Mouse (Mus musculus) regulatory T cell (primary cell): ENCODE data around the gene Acrbp.
"Not testable (repeated sequence)": the region's sequence is repeated elsewhere in the genome, so short reads cannot be mapped to it uniquely, and the experiment has no call there.

Experiments
- in situ Hi-C: fragments of 300-600 bp; cut with MboI, MseI; formaldehyde crosslinking; loops from one replicate; pipeline ENCODE4 v1.15.1; 2025; ENCODE audit warnings: high pct_unique_total_duplicates

The Acrbp gene

DNA sequence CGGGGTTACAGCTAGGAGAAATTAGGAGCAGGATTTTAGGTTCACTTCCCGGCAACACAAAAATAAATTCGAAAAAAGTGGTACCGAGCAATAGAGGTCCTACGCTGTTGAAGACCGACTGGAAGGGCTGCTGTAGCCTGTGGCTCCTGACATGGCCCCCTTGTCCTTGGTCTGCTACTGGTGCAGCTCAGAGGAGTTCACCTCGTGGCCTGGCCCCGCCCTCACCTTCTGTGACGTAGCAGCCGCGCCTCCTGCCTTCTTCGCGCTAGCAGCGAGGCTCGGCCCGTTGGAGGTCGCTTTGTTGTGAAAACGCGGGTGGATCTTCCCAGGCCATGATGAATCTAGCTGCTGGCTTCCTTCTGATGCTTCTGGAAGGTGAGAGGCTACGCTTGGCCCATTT lies at the start of gene Acrbp:
Acrbp (plus strand) TSS at position 12 of the 400 bp plus-strand sequence.
- in situ Hi-C loops: no loop called here

DNA sequence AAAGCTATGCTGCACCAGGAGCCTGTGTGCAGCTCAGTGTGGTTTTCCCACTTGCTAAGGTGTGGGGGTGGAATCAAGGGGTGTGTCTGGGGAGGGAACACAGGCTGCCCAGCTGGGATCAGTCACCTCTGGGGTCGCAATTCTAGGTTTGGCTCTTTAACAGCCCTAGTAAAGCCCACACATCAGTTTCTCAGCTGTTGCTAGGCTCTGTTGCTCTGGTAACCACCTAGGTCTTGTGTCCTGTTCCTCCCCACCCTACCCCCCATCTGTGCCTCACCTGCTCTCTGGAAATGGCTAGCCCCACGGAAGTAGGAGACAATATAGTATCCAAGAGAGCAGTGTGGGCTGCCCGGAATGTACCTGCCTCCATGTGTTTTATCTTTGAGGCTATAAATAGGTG lies 45.8 kb upstream of the Acrbp start:
- in situ Hi-C loops: no loop called here

- in situ Hi-C loops: no loop called here
Observed at GRCm38 (mm10) chr6:125005086-125005485, 44.4 kb upstream of the Acrbp start.

DNA sequence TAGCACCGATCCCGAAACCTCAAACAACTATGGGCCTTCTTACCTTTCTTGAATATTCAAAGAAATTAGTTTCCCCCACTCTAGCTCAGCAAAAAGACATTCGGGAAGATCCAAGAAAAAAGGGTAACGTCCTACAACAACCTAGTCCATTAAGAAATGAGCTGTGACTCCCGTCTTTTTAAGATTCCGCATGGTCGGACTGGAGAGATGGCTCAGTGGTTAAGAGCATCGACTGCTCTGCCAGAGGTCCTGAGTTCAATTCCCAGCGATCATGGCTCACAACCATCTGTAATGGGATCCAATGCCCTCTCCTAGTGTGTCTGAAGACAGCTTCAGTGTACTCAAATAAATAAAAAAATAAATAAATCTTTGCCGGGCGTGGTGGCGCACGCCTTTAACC lies 41.4 kb upstream of the Acrbp start:
- in situ Hi-C loops: no loop called here

DNA sequence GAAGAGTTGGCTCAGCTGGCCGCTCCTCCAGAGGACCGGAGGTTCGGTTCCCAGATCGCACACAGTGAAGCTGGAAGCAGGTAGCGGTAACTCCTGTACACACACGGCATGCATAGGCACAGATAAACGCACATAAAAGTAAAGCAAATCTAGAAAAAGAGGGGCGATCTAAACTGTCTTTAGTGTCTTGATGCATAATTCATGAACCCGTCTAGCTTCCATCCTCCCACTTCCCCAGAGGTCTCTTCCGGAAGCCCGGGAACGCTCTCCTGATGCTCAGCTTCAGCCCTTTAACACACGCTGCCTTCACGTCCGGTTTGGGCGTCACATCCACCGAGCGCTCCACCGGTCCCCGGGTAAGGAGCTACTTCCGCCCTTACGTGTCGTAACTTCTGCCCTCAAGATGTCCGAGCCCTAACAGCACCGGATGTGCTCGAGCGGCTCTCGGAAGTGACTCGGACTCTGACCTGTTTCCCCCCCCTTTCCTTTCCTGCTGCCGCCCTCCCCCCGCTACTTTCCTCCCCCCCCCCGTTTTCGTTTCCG lies 40.8 kb upstream of the Acrbp start:
- in situ Hi-C loops: no loop called here

DNA sequence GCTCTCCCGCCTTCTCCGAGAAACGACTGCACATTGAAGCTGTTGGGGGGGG lies 40.5 kb upstream of the Acrbp start, which contains the start of gene Zfp384:
Zfp384 (plus strand) TSS at position 17 of the 52 bp plus-strand sequence.
- in situ Hi-C loops: no loop called here

- in situ Hi-C loops: no loop called here
Observed at GRCm38 (mm10) chr6:125009181-125010073, 40.1 kb upstream of the Acrbp start.

- in situ Hi-C loops: no loop called here
Observed at GRCm38 (mm10) chr6:125017682-125018081, 31.8 kb upstream of the Acrbp start.

GRCm38 (mm10) chr6:125030532-125030931 lies 19.0 kb upstream of the Acrbp start:
- in situ Hi-C loops: not testable (repeated sequence)

- in situ Hi-C loops: no loop called here
Observed at GRCm38 (mm10) chr6:125031604-125032003, 17.9 kb upstream of the Acrbp start.

- in situ Hi-C loops: no loop called here
Observed at GRCm38 (mm10) chr6:125038666-125039065, 10.8 kb upstream of the Acrbp start.

GRCm38 (mm10) chr6:125039131-125039530 lies 10.4 kb upstream of the Acrbp start:
- in situ Hi-C loops: no loop called here

GRCm38 (mm10) chr6:125039533-125040153 lies 9.8 kb upstream of the Acrbp start, which contains the start of gene Ing4:
Gene Ing4 (plus strand): TSS chr6:125039760.
- in situ Hi-C loops: no loop called here

GRCm38 (mm10) chr6:125040221-125040620 lies 9.3 kb upstream of the Acrbp start:
- in situ Hi-C loops: no loop called here

DNA sequence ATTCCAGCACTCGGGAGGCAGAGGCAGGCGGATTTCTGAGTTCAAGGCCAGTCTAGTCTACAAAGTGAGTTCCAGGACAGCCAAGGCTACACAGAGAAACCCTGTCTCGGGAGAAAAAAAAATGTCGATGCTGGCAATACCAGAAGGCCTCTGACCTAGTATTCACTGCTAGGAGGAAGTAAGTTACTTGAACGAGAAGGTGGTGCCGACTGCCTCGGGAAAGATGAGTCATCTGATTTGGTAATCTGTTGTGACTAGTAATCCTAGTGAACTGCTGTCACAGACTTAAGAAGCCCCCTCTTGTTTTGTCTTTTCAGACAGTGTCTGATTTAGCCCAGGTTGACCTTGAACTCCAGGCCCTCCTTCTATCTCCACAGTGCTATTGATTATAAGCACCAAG lies 8.4 kb upstream of the Acrbp start:
- in situ Hi-C loops: no loop called here

- in situ Hi-C loops: no loop called here
Observed at GRCm38 (mm10) chr6:125042081-125042480, 7.4 kb upstream of the Acrbp start.

DNA sequence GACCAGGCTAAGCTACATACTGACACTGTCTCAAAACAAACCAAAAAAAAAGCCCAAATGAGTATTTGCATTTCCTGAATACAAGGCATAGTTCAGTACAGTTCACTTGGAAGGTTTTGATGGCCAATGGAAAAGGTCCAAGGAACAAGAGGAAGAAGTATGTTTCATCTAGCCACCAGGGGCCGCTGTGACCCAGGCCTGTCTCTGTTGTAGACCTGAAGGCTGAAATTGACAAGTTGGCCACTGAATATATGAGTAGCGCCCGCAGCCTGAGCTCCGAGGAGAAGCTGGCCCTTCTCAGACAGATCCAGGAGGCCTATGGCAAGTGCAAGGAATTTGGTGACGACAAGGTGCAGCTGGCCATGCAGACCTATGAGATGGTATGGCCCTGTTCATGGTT lies 2.8 kb upstream of the Acrbp start:
- in situ Hi-C loops: no loop called here

GRCm38 (mm10) chr6:125051237-125051636 lies 1.7 kb downstream of the Acrbp start:
- in situ Hi-C loops: no loop called here

GRCm38 (mm10) chr6:125061493-125061892 lies 12.0 kb downstream of the Acrbp start:
- in situ Hi-C loops: no loop called here

DNA sequence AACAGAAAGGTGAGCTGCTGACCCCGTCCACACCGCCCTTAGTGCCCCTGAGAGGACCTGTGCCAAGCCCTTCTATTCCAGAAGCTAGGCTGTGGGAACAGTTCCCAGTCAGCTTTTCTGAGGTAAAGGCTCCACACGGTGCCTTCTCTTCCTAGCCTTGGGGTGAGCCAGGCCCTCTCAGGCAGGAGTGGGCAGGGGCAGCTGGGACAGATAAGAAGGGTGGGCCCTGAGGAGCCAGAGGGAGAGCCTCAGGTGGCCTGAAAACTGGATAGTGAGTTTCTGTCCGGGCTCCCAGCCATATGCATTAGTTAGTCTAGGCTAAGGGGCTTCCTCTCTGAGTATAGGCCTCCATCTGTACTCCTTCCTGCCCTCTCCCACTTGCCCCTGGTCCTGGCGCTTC lies 13.0 kb downstream of the Acrbp start:
- in situ Hi-C loops: no loop called here

DNA sequence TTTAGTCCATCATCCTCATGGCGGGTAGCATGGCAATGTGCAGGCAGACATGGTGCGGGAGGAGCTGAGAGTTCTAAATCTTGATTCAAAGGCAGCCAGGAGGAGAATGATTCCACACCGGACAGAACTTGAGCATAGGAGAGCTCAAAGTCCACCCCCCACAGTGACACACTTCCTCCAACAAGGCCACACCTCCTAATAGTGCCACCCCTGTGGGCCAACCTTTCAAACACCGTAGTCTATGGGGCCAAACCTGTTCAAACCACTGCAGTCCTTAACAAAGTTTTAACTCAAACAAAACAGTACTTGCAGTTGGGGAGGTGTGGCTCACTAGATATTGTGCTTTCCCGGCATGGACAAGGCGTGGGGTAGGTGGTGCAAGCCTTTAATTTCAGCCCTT lies 14.4 kb downstream of the Acrbp start:
- in situ Hi-C loops: no loop called here

DNA sequence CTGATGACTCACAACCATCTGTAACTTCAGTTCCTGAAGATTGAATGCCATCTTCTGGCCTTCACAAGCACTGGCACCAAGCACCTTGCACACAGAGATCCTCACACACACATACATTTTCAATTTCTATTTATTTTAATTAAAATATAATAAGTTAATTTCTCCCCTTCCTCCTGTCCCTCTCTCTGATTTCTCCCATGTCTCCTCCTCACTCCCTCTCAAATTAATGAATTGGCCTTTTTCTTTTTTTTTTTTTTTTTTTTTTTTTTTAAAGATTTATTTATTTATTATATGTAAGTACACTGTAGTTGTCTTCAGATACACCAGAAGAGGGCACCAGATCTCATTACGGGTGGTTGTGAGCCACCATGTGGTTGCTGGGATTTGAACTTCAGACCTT lies 15.7 kb downstream of the Acrbp start:
- in situ Hi-C loops: not testable (repeated sequence)

GRCm38 (mm10) chr6:125067571-125067995 lies 18.1 kb downstream of the Acrbp start, which contains the start of gene Lpar5:
Gene Lpar5 (plus strand): TSS chr6:125067920.
- in situ Hi-C loops: no loop called here
